Mouse (Mus musculus) embryonic facial prominence, embryonic 15.5 days (tissue): ENCODE measurements at regions not wholly inside any gene's neighbourhood (a gene's known extent, or its start where the extent isn't known, plus 50 kb on each side); places are given as distances from the start of the nearest gene placed in this dataset.

Experiments used
- ATAC-seq: fragments of 200-750 bp; cut with Nextera tagmentation; 2 replicates; pipeline ENCODE4 v1.8.0; 2017; ENCODE audit warnings: low read depth, moderate TSS enrichment; ENCODE audit not compliant: insufficient number of reproducible peaks, low FRiP score, low TSS enrichment
- H3K27ac ChIP-seq: fragments of 300-500 bp; sonication (generic); replicated peaks from 2 replicates; pipeline ENCODE4 v1.5.1; 2015; ENCODE audit warnings: mild to moderate bottlenecking, inconsistent platforms
- H3K27me3 ChIP-seq: fragments of 300-500 bp; sonication (generic); 2 replicates; pipeline ENCODE4 v1.6.1; 2015; ENCODE audit warnings: inconsistent platforms
- H3K36me3 ChIP-seq: fragments of 300-500 bp; sonication (generic); 2 replicates; pipeline ENCODE4 v1.6.1; 2015; ENCODE audit warnings: mild to moderate bottlenecking, inconsistent platforms
- H3K4me1 ChIP-seq: fragments of 300-500 bp; sonication (generic); 2 replicates; pipeline ENCODE4 v1.6.1; 2015; ENCODE audit warnings: inconsistent platforms
- H3K4me2 ChIP-seq: fragments of 300-500 bp; sonication (generic); replicated peaks from 2 replicates; pipeline ENCODE4 v1.6.1; 2015; ENCODE audit warnings: mild to moderate bottlenecking, inconsistent platforms
- H3K4me3 ChIP-seq: fragments of 300-500 bp; sonication (generic); replicated peaks from 2 replicates; pipeline ENCODE4 v1.5.1; 2015; ENCODE audit warnings: mild to moderate bottlenecking, inconsistent platforms
- H3K9ac ChIP-seq: fragments of 300-500 bp; sonication (generic); 2 replicates; pipeline ENCODE4 v1.6.1; 2015; ENCODE audit warnings: inconsistent platforms
- H3K9me3 ChIP-seq: fragments of 300-500 bp; sonication (generic); replicated peaks from 2 replicates; pipeline ENCODE4 v1.6.1; 2016; ENCODE audit warnings: inconsistent platforms
- WGBS: fragments of 180-500 bp; shearing (Covaris S2); methylation state at CpG from one replicate; pipeline ENCODE4 v1.1.7; 2015; 5-methylcytosine and 5-hydroxymethylcytosine counted together

GRCm38 (mm10) chr8:102497160-102497559 is 288.3 kb downstream of the Cdh11 start:
- no peak overlapping the region for H3K9ac ChIP-seq
- no peak for ATAC-seq

GRCm38 (mm10) chr8:102496698-102497097 is 288.7 kb downstream of the Cdh11 start:
- H3K4me2 ChIP-seq = no peak overlapping the region
- no peak overlapping the region for H3K27ac ChIP-seq
- H3K9ac ChIP-seq = no peak overlapping the region
- H3K4me1 ChIP-seq = no peaks in the 10 kb centered on the region
- no peak for ATAC-seq
- no peaks in the 10 kb centered on the region for H3K9me3 ChIP-seq
- H3K36me3 ChIP-seq = no peaks in the 10 kb centered on the region
- H3K4me3 ChIP-seq = no peak overlapping the region
- no peaks in the 10 kb centered on the region for H3K27me3 ChIP-seq

More at GRCm38 (mm10) chr8:102497160-102497559, 288.3 kb downstream of the Cdh11 start:
- no peaks in the 10 kb centered on the region for H3K36me3 ChIP-seq
- no peak overlapping the region for H3K4me3 ChIP-seq
- WGBS = 65% methylated on average over 5 of the region's 5 CpGs
- H3K27ac ChIP-seq = no peak overlapping the region
- H3K9me3 ChIP-seq = no peaks in the 10 kb centered on the region
- no peak overlapping the region for H3K4me2 ChIP-seq
- no peaks in the 10 kb centered on the region for H3K4me1 ChIP-seq
- H3K27me3 ChIP-seq = no peaks in the 10 kb centered on the region

GRCm38 (mm10) chr8:102496021-102496420 is 289.4 kb downstream of the Cdh11 start:
- Histone ChIP-seq H3K27ac (no peak overlapping the region), H3K27me3 (no peaks in the 10 kb centered on the region), H3K4me3 (no peak overlapping the region), H3K4me1 (no peaks in the 10 kb centered on the region), H3K9me3 (no peaks in the 10 kb centered on the region), H3K4me2 (no peak overlapping the region), H3K36me3 (no peaks in the 10 kb centered on the region), H3K9ac (no peak overlapping the region)
- no peak for ATAC-seq
- WGBS = 58% methylated on average over 1 of the region's 1 CpGs

GRCm38 (mm10) chr8:102491015-102491414 is 294.4 kb downstream of the Cdh11 start:
- H3K9me3 ChIP-seq = no peaks in the 10 kb centered on the region
- no peak overlapping the region for H3K9ac ChIP-seq
- no peaks in the 10 kb centered on the region for H3K27me3 ChIP-seq
- no peak overlapping the region for H3K4me3 ChIP-seq
- H3K36me3 ChIP-seq = no peaks in the 10 kb centered on the region
- H3K27ac ChIP-seq = no peak overlapping the region
- no peak for ATAC-seq
- no peak overlapping the region for H3K4me2 ChIP-seq
- H3K4me1 ChIP-seq = no peaks in the 10 kb centered on the region

GRCm38 (mm10) chr8:102488284-102488683 is 297.2 kb downstream of the Cdh11 start:
- Histone ChIP-seq H3K36me3 (no peaks in the 10 kb centered on the region), H3K27me3 (no peaks in the 10 kb centered on the region)

GRCm38 (mm10) chr8:102487796-102488195 is 297.6 kb downstream of the Cdh11 start:
- WGBS = 82% methylated on average over 6 of the region's 6 CpGs
- Histone ChIP-seq H3K4me1 (no peaks in the 10 kb centered on the region), H3K9ac (no peak overlapping the region), H3K9me3 (no peaks in the 10 kb centered on the region), H3K4me2 (no peak overlapping the region), H3K27ac (no peak overlapping the region), H3K4me3 (no peak overlapping the region), H3K36me3 (no peaks in the 10 kb centered on the region), H3K27me3 (no peaks in the 10 kb centered on the region)
- ATAC-seq = no peak

More at GRCm38 (mm10) chr8:102488284-102488683, 297.2 kb downstream of the Cdh11 start:
- Histone ChIP-seq H3K4me3 (no peak overlapping the region), H3K4me2 (no peak overlapping the region), H3K4me1 (no peaks in the 10 kb centered on the region), H3K27ac (no peak overlapping the region), H3K9me3 (no peaks in the 10 kb centered on the region), H3K9ac (no peak overlapping the region)
- ATAC-seq = no peak
- WGBS = 97% methylated on average over 1 of the region's 1 CpGs

GRCm38 (mm10) chr8:102475166-102475802 is 310.2 kb downstream of the Cdh11 start:
- no peak overlapping the region for H3K9ac ChIP-seq
- no peak overlapping the region for H3K4me3 ChIP-seq
- no peaks in the 10 kb centered on the region for H3K4me1 ChIP-seq
- no peaks in the 10 kb centered on the region for H3K9me3 ChIP-seq
- H3K27me3 ChIP-seq = no peaks in the 10 kb centered on the region
- ATAC-seq = no peak
- H3K27ac ChIP-seq = no peak overlapping the region
- H3K36me3 ChIP-seq = no peaks in the 10 kb centered on the region
- H3K4me2 ChIP-seq = no peak overlapping the region
- 92% methylated on average over 12 of the region's 12 CpGs for WGBS

GRCm38 (mm10) chr8:102474192-102474591 is 311.2 kb downstream of the Cdh11 start:
- no peak overlapping the region for H3K4me2 ChIP-seq
- 31% methylated on average over 2 of the region's 2 CpGs for WGBS
- no peaks in the 10 kb centered on the region for H3K9me3 ChIP-seq
- H3K4me3 ChIP-seq = no peak overlapping the region
- no peaks in the 10 kb centered on the region for H3K27me3 ChIP-seq
- no peaks in the 10 kb centered on the region for H3K36me3 ChIP-seq
- no peak for ATAC-seq
- no peak overlapping the region for H3K9ac ChIP-seq
- no peak overlapping the region for H3K27ac ChIP-seq
- no peaks in the 10 kb centered on the region for H3K4me1 ChIP-seq

GRCm38 (mm10) chr8:102471352-102471751 is 314.1 kb downstream of the Cdh11 start:
- H3K4me2 ChIP-seq = no peak overlapping the region
- WGBS = 84% methylated on average over 1 of the region's 1 CpGs
- no peak overlapping the region for H3K9ac ChIP-seq
- no peaks in the 10 kb centered on the region for H3K9me3 ChIP-seq
- no peaks in the 10 kb centered on the region for H3K4me1 ChIP-seq
- H3K4me3 ChIP-seq = no peak overlapping the region
- H3K36me3 ChIP-seq = no peaks in the 10 kb centered on the region
- no peak for ATAC-seq
- H3K27ac ChIP-seq = no peak overlapping the region
- no peaks in the 10 kb centered on the region for H3K27me3 ChIP-seq

- H3K9ac ChIP-seq = no peak overlapping the region
- H3K4me1 ChIP-seq = no peaks in the 10 kb centered on the region
- no peaks in the 10 kb centered on the region for H3K36me3 ChIP-seq
- H3K27ac ChIP-seq = no peak overlapping the region
- WGBS = 69% methylated on average over 2 of the region's 2 CpGs
- H3K27me3 ChIP-seq = no peaks in the 10 kb centered on the region
- H3K9me3 ChIP-seq = no peaks in the 10 kb centered on the region
- H3K4me2 ChIP-seq = no peak overlapping the region
- no peak for ATAC-seq
- no peak overlapping the region for H3K4me3 ChIP-seq
These were observed 322.8 kb downstream of the Cdh11 start for GRCm38 (mm10) chr8:102462601-102463000.

GRCm38 (mm10) chr8:102443006-102443405 is 342.4 kb downstream of the Cdh11 start:
- no peak overlapping the region for H3K4me3 ChIP-seq
- no peaks in the 10 kb centered on the region for H3K9me3 ChIP-seq
- H3K36me3 ChIP-seq = no peaks in the 10 kb centered on the region
- H3K9ac ChIP-seq = no peak overlapping the region
- H3K4me1 ChIP-seq = no peaks in the 10 kb centered on the region
- WGBS = 62% methylated on average over 4 of the region's 4 CpGs
- ATAC-seq = no peak
- no peaks in the 10 kb centered on the region for H3K27me3 ChIP-seq
- H3K4me2 ChIP-seq = no peak overlapping the region
- H3K27ac ChIP-seq = no peak overlapping the region

- WGBS = 48% methylated on average over 2 of the region's 2 CpGs
These were observed 363.6 kb downstream of the Cdh11 start for GRCm38 (mm10) chr8:102421828-102422227.

More at GRCm38 (mm10) chr8:102421828-102422227, 363.6 kb downstream of the Cdh11 start:
- Histone ChIP-seq H3K27me3 (no peaks in the 10 kb centered on the region), H3K4me2 (no peak overlapping the region), H3K27ac (no peak overlapping the region), H3K4me3 (no peak overlapping the region), H3K36me3 (no peaks in the 10 kb centered on the region), H3K9me3 (no peaks in the 10 kb centered on the region), H3K4me1 (no peaks in the 10 kb centered on the region), H3K9ac (no peak overlapping the region)
- ATAC-seq = no peak
